Mouse (Mus musculus) limb, embryonic 14.5 days (tissue): ENCODE measurements around the gene Gm42421. TPM values are rescaled to one million over a fixed set of nuclear protein-coding genes. Genes with fewer than 3 reads are reported as not detected.

Source experiments
- ATAC-seq: fragments of 200-750 bp; cut with Nextera tagmentation; 2 replicates; pipeline ENCODE4 v1.8.0; 2017; ENCODE audit warnings: low read depth, moderate number of reproducible peaks, moderate TSS enrichment; ENCODE audit not compliant: low FRiP score
- DNase-seq: peaks from one replicate; pipeline ENCODE4 v3.0.0-alpha.2; 2015; ENCODE audit warnings: low spot score
- H3K27ac ChIP-seq: fragments of 300-500 bp; sonication (generic); replicated peaks from 2 replicates; pipeline ENCODE4 v1.5.1; 2014; ENCODE audit warnings: low read depth, mild to moderate bottlenecking, low read length, moderate library complexity, mixed read lengths
- H3K27me3 ChIP-seq: fragments of 300-500 bp; sonication (generic); 2 replicates; pipeline ENCODE4 v1.6.1; 2014; ENCODE audit warnings: low read length, mixed read lengths; ENCODE audit not compliant: control insufficient read depth, insufficient read depth
- H3K36me3 ChIP-seq: fragments of 300-500 bp; sonication (generic); 2 replicates; pipeline ENCODE4 v1.6.1; 2014; ENCODE audit warnings: mild to moderate bottlenecking, low read length, moderate library complexity, mixed read lengths; ENCODE audit not compliant: control insufficient read depth, insufficient read depth
- H3K4me1 ChIP-seq: fragments of 300-500 bp; sonication (generic); 2 replicates; pipeline ENCODE4 v1.6.1; 2014; ENCODE audit warnings: antibody characterized with exemption, low read length, mixed read lengths; ENCODE audit not compliant: control insufficient read depth, insufficient read depth
- H3K4me2 ChIP-seq: fragments of 300-500 bp; sonication (generic); replicated peaks from 2 replicates; pipeline ENCODE4 v1.6.1; 2014; ENCODE audit warnings: low read depth, mild to moderate bottlenecking, low read length, moderate library complexity; ENCODE audit not compliant: severe bottlenecking
- H3K4me3 ChIP-seq: fragments of 300-500 bp; sonication (generic); replicated peaks from 2 replicates; pipeline ENCODE4 v1.5.1; 2014; ENCODE audit warnings: low read length
- H3K9ac ChIP-seq: fragments of 300-500 bp; sonication (generic); 2 replicates; pipeline ENCODE4 v1.6.1; 2014; ENCODE audit warnings: mild to moderate bottlenecking, low read depth, low read length, moderate library complexity; ENCODE audit not compliant: severe bottlenecking
- H3K9me3 ChIP-seq: fragments of 300-500 bp; sonication (generic); 2 replicates; pipeline ENCODE4 v1.6.1; 2016; ENCODE audit warnings: low read length; ENCODE audit not compliant: control insufficient read depth
- POLR2A ChIP-seq: fragments of 200-500 bp; IDR thresholded peaks from 2 replicates; pipeline ENCODE4 v1.8.0; 2012; ENCODE audit warnings: inconsistent platforms, mild to moderate bottlenecking, moderate library complexity, borderline replicate concordance; ENCODE audit not compliant: insufficient read depth, insufficient read length; ENCODE audit errors: extremely low read depth
- WGBS: fragments of 180-500 bp; shearing (Covaris S2); extraction: QIAGEN DNeasy Blood & Tissue Kit; methylation state at CpG from one replicate; pipeline ENCODE4 v1.1.7; 2014; 5-methylcytosine and 5-hydroxymethylcytosine counted together
- polyA plus RNA-seq, 2 experiments: library from polyadenylated mRNA; depleted of rRNA in 1 of 2; stranded (reverse) in 1 of 2; unstranded in 1 of 2; fragments of >200 nt; fragmentation: Nextera tagmentation in 1 of 2; extraction: Ambion mirVana in 1 of 2; gene quantifications; 2 replicates each; pipeline versions ENCODE4 v1.2.1 to v1.2.3; 2012 to 2014

The Gm42421 gene
- polyA plus RNA-seq, 2 experiments, result 0.76 to 1.6 TPM

DNA sequence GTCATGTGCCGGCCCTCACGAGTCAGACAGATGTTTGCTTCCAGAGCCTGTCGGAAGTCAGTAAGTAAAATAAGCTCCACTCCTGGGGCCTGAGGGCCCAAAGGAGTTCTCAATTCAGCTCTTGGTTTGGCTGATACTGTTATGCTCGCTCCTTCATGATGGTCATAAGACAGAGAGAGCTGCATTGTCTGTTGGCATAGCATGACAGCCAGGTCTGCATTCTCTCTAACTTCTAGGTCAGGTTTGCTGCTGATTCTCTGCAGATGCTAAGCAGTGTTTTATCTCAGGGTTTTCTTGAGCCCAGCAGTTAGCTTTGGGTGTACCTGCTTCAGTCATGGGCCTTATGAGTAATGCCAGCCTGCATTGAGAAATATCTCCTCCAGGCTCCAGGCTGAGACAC lies 1.3 kb downstream of the Gm42421 start:
- Histone ChIP-seq H3K4me3 (no peak overlapping the region), H3K4me2 (no peak overlapping the region), H3K36me3 (peaks cover 67% of the 10 kb centered on the region), H3K9ac (no peak overlapping the region), H3K27ac (no peak overlapping the region), H3K27me3 (no peaks in the 10 kb centered on the region), H3K4me1 (no peaks in the 10 kb centered on the region), H3K9me3 (no peaks in the 10 kb centered on the region)
- DNase-seq (no peak), ATAC-seq (no peak)
- no peak for TF ChIP-seq POLR2A
- 86% methylated on average over 4 of the region's 4 CpGs for WGBS

DNA sequence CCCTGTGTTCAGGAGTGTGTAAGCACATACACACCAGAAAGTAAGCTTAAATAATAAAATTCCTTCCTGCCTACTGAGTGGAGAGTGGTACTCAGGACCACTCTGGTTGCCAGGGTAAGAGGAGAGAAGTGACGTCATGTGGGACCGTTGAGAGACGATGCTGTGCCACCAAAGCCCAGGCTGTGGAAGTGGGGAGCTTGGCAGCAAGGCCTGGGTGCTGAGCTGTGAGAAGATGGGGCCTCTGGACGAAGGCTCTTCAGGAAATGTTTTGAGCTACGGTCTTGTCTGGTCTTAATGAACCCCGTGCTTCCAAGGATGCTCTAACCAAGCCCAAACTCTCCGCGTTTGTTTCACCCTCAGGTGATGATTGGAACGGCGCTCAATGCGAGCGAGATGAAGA lies 2.7 kb downstream of the Gm42421 start:
- Histone ChIP-seq H3K27ac (no peak overlapping the region), H3K4me3 (no peak overlapping the region), H3K9me3 (no peaks in the 10 kb centered on the region), H3K27me3 (no peaks in the 10 kb centered on the region), H3K4me1 (no peaks in the 10 kb centered on the region), H3K36me3 (peaks cover 57% of the 10 kb centered on the region), H3K9ac (no peak overlapping the region), H3K4me2 (no peak overlapping the region)
- ATAC-seq (no peak), DNase-seq (no peak)
- 94% methylated on average over 12 of the region's 12 CpGs for WGBS
- no peak for TF ChIP-seq POLR2A

DNA sequence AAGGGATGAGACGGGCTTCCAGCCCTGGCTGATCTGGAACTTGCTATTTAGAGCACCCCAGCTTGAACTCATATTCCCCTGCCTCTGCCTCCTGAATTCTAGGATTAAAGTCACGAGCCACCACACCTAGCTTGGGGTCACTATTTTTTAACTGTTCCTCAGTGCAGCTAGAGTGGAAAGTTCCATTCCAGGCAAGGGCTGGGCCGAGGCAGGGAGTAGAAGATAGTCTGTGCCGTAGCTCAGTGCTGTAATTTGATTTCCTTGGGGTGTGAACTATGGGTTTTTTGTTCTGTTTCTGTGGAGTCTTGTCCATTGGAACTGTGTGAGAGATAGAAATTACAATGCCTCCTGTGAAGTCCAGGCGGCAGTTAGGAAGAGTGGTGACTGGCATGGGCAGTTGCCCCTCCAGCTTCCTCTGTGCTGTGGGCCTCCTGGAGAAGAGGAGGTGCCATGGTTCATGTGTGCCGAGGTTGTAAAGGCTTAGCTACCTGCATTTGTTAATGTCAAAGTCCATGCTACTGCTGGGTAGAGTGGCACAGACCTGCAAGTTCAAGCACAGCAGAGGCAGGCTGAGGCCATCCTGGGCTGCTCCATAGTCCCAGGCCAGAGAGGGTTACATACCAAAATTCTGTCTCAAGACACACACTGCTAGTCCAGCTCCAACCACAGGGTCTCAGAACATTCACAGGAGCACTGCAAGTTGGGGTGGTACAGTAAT lies 4.0 kb downstream of the Gm42421 start:
- Histone ChIP-seq H3K36me3 (peaks cover 45% of the 10 kb centered on the region), H3K9ac (no peak overlapping the region), H3K27me3 (no peaks in the 10 kb centered on the region), H3K27ac (no peak overlapping the region), H3K4me2 (no peak overlapping the region), H3K4me1 (no peaks in the 10 kb centered on the region), H3K4me3 (no peak overlapping the region), H3K9me3 (no peaks in the 10 kb centered on the region)
- DNase-seq (no peak), ATAC-seq (no peak)
- no peak for TF ChIP-seq POLR2A
- WGBS, result 83% methylated on average over 6 of the region's 6 CpGs

- H3K27ac ChIP-seq, result no peak within 1 kb of the TSS
- WGBS, result 21% methylated on average over 8 of the region's 8 CpGs
- H3K9ac ChIP-seq, result no peak within 1 kb of the TSS
- no peaks in the 10 kb centered on the region for H3K27me3 ChIP-seq
- no peak for TF ChIP-seq POLR2A
- H3K9me3 ChIP-seq, result no peaks in the 10 kb centered on the region
- peaks cover 41% of the 10 kb centered on the region for H3K36me3 ChIP-seq
- DNase-seq (no peak), ATAC-seq (no peak)
- no peak within 1 kb of the TSS for H3K4me2 ChIP-seq
- H3K4me3 ChIP-seq, result no peak within 1 kb of the TSS
- H3K4me1 ChIP-seq, result no peaks in the 10 kb centered on the region
Observed at GRCm38 (mm10) chr5:143932831-143933230, 4.9 kb downstream of the Gm42421 start, which contains the start of gene Rsph10b. TSS of gene Rsph10b (plus strand) at chr5:143933035.

DNA sequence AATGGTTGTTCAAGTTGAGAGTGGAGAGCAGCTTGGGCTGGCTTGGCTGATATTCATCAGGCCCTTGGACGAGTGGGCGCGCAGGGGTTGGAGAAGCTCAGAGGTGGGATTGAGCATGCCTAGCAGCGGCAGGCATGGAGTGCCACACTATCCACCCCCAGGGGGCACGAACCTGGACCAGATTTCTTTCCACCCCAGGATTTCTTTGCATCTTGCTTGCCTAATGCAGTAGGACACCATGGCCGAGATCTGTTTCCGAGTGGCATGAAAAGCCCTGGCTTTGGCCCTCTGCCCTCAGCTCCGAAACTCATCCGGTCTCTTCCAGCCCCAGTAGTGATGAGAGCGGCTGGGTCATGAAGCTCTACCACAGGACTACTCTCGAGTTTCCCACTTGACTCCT lies 5.4 kb downstream of the Gm42421 start:
- 88% methylated on average over 11 of the region's 11 CpGs for WGBS
- no peak overlapping the region for H3K9ac ChIP-seq
- no peaks in the 10 kb centered on the region for H3K27me3 ChIP-seq
- H3K9me3 ChIP-seq, result no peaks in the 10 kb centered on the region
- H3K4me3 ChIP-seq, result no peak overlapping the region
- H3K36me3 ChIP-seq, result peaks cover 35% of the 10 kb centered on the region
- H3K4me1 ChIP-seq, result no peaks in the 10 kb centered on the region
- ATAC-seq (no peak), DNase-seq (no peak)
- H3K27ac ChIP-seq, result no peak overlapping the region
- TF ChIP-seq POLR2A, result no peak
- H3K4me2 ChIP-seq, result no peak overlapping the region

GRCm38 (mm10) chr5:143933875-143934274 lies 5.9 kb downstream of the Gm42421 start:
- no peak for TF ChIP-seq POLR2A
- H3K9me3 ChIP-seq, result no peaks in the 10 kb centered on the region
- WGBS, result 83% methylated on average over 1 of the region's 1 CpGs
- H3K4me2 ChIP-seq, result no peak overlapping the region
- peaks cover 30% of the 10 kb centered on the region for H3K36me3 ChIP-seq
- no peak overlapping the region for H3K4me3 ChIP-seq
- DNase-seq (no peak), ATAC-seq (no peak)
- no peak overlapping the region for H3K27ac ChIP-seq
- no peaks in the 10 kb centered on the region for H3K27me3 ChIP-seq
- no peaks in the 10 kb centered on the region for H3K4me1 ChIP-seq
- no peak overlapping the region for H3K9ac ChIP-seq
